Mouse (Mus musculus): ENCODE measurements around the gene Tbccd1.

The Tbccd1 gene

GRCm38 (mm10) chr16:22872397-22872796 is 14.9 kb upstream of the Tbccd1 start:
- DNase-seq (ENCODE audit: low read depth, low spot score) = no peak

GRCm38 (mm10) chr16:22856773-22857172 is 696 bp downstream of the Tbccd1 start:
- no peak for DNase-seq (ENCODE audit: low read depth, low spot score)

DNA sequence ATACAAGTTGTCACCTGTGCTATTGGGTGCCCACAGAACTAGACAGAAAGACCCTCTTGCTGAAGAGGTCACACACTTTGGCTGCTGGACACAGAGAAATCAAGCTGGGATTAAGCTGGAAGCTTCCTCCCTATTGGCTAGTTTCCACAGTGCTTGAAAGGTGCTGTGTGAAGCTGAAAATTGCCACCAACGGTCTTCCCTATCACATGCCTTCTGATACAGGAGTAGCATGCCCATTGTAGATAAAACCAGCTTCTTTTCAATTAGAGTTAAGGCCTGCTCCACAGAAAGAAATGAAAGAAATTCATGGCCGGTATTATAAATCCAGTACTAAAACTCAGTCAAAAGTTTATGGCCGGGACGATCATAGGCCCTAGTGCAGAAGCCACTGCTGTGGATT is 4.8 kb downstream of the Tbccd1 start:
- no peak for DNase-seq (ENCODE audit: low read depth, low spot score)

GRCm38 (mm10) chr16:22848331-22848730 is 9.1 kb downstream of the Tbccd1 start:
- no peak for DNase-seq (ENCODE audit: low read depth, low spot score)

GRCm38 (mm10) chr16:22847686-22848085 is 9.8 kb downstream of the Tbccd1 start:
- DNase-seq (ENCODE audit: low read depth, low spot score) = no peak

GRCm38 (mm10) chr16:22845481-22845880 is 12.0 kb downstream of the Tbccd1 start:
- no peak for DNase-seq (ENCODE audit: low read depth, low spot score)

- no peak for DNase-seq (ENCODE audit: low read depth, low spot score)
Measured at GRCm38 (mm10) chr16:22844834-22845233, 12.6 kb downstream of the Tbccd1 start.

DNA sequence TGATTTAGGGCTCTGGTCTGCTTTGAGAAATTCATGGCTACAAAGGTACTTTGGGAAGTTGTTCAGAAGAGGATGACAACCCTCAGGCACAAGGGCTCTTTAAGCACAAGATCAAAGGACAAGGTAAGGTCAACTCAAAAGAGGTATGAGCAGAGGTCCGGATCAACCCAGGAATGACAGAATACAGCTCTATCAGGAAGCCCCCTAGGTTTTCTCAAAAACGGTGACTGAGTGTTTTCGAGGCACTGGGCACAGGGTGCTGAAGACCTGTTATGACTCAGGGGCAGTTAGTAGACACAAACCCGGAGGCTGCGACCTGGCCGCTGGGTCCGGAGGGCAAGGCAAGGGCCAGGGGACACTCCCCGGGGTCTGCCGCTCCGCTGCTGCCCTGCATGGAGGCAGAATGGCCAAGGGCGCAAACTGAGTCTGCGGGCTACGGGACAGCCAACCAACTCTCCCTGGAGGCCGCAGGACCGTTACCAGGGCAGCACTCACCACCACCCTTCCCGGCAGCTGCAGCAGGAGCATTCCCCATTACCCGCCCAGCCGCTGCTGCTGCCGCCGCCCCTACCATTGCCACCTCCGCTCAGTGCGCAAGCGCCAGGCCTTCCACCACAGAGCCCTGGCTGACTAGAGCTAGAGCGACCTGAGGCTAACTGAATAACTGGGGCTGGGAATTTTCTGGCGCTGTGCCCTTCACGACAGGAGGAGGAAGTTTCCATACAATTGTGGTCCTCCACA is 13.2 kb downstream of the Tbccd1 start:
- DNase-seq (ENCODE audit: low read depth, low spot score) = peak; percentile 40

GRCm38 (mm10) chr16:22842871-22843270 is 14.6 kb downstream of the Tbccd1 start:
- DNase-seq (ENCODE audit: low read depth, low spot score) = no peak

DNA sequence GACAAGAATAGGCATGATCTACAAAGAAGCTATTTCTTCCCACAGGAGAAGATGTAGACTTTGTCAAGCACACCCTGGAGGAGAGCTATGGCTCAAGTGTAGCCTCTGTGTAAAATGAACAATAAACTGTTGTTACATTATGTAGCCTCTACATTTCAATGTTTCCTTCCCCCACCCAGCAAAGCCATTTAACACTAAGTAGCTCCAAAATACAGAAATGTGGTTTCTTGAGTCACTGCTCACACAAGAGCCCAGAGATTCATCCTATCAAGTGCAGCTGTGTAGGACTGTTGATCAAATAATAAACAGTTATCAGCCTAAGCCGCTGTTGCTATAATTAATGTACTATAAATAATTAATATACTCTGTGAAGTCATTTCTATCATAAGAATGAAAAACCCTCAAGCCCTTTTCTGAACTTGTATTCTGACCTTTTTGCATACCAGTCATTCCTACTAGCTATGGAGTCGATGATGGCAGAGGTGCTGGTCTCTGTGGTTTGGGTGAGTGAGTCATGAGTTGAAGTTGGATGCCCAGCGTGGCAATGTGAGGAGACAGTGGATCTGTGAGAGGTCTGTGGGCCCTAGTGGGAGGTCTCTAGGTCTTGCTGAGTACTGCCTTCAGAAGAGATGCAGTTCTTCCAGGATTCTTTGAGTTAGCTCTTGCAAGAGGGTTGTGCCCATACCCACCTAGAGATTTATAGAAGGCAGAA is 18.2 kb downstream of the Tbccd1 start:
- DNase-seq (ENCODE audit: low read depth, low spot score) = no peak

GRCm38 (mm10) chr16:22832932-22833525 is 24.4 kb downstream of the Tbccd1 start:
- no peak for DNase-seq (ENCODE audit: low read depth, low spot score)

DNA sequence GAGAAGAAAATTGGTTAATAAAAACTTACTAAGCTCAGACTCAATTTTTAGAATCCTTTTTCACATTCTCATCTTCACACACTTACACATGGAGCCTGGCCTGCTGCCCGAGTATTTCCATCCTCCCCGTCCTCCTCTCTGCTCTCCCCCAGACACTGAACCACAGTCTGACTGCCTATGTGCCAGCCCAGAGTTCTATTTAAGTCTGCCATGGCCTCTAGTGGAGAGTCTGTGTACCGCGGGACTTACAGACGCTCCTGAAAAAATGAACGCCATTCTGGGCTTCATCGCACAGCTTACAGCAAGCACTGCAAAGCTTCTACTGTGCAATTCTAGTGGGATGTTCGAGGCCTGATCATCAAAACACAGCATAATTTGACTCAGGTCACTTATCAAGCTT is 36.7 kb downstream of the Tbccd1 start:
- no peak for DNase-seq (ENCODE audit: low read depth, low spot score)

- DNase-seq (ENCODE audit: low read depth, low spot score) = no peak
Measured at GRCm38 (mm10) chr16:22811477-22811876, 46.0 kb downstream of the Tbccd1 start, which contains the start of gene Crygs. Gene Crygs (minus strand): TSS chr16:22811577.

- peak; percentile 25 for DNase-seq (ENCODE audit: low read depth, low spot score)
Measured at GRCm38 (mm10) chr16:22807468-22808070, 49.9 kb downstream of the Tbccd1 start.

DNA sequence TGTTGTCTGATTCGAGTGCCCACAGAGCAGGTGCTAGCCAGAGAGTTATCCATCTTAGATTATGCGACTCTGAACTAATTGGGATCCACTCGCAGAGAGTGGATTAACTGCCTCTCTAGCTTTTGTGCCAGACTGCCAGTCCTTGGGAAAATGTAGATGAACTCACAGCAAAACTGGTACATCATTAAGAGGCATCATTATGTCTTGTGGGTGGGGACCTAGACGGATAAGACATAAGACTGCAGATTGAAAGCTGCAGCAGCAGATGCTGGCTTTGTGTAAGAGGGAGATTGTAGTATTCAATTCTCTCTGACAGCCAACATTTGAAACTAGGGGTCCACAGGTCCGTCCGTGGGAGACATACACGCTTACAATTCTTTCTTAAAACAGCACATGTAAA is 54.7 kb downstream of the Tbccd1 start:
- no peak for DNase-seq (ENCODE audit: low read depth, low spot score)

DNA sequence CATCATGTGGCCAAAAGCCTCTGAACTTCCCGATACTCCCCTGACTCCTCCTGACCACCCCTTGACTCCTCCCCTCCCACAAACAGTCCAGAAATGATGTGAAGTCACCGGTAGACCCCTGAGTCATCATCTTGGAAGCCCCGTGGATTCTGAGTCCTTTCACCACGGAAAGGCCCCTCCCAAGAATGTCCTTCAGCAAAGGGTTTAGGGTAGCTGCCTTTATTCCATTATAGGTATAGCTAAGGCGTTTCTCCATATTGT is 56.7 kb downstream of the Tbccd1 start:
- no peak for DNase-seq (ENCODE audit: low read depth, low spot score)

GRCm38 (mm10) chr16:22800026-22800848 is 57.2 kb downstream of the Tbccd1 start:
- DNase-seq (ENCODE audit: low read depth, low spot score) = no peak

DNA sequence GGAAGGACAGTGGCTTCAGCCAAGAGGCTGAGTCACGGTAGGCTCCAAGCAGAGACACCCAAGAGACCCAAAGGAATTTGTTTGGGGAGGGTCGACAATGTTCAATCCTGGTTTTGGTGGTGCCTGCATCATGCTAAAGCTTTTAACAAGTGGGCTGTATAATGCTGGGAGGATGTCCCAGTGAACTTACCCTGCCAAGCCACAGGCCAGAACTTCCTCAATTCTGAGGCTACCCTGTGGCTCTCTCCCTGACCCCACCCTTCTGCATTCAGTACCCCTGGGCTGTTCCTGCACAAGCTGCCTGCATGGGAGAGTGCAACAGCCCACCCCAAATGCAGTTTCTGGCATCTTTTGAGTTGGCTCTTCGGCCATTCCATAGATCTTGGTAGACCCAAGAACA is 58.9 kb downstream of the Tbccd1 start:
- DNase-seq (ENCODE audit: low read depth, low spot score) = no peak

DNA sequence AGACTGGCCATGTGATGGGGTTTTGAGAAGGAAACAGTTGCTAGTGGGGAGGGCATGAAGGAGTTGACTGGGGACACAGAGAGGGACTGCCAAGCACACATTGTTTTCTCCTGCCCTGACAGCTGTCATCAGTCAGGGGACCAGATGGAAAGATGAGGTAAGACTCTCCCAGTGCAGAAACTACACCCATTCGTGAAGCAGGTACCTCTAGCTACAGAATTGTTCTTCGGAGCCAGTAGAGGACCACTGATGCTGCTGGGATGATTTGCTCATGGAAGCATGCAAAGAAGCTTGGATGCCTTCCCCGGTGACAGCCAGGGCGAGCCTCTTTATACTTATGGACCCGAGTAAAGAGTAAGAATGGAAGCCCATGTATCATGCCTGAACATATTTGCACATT is 59.9 kb downstream of the Tbccd1 start:
- no peak for DNase-seq (ENCODE audit: low read depth, low spot score)

DNA sequence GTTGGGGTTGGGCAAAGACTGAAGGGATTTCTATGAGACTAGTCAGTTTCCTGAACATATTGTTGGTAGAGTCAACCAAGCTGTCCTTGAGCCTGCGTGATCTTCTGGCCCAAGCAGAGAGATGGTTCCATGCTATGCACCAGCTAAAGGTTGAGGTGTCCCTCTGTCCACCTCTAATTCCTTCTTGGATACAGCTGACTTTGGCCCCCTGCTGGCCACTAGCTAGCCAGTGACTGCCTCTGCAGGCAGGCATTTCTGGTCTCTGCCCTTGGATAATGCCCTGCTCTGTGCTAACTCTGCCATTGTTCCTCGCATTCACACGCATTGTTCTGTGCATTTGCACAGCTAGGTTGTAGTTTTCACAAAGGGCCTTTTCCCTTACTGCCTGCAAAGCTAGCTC is 62.0 kb downstream of the Tbccd1 start:
- no peak for DNase-seq (ENCODE audit: low read depth, low spot score)

- no peak for DNase-seq (ENCODE audit: low read depth, low spot score)
Measured at GRCm38 (mm10) chr16:22791235-22791634, 66.2 kb downstream of the Tbccd1 start.

- DNase-seq (ENCODE audit: low read depth, low spot score) = no peak
Measured at GRCm38 (mm10) chr16:22789908-22790367, 67.5 kb downstream of the Tbccd1 start.
